Mouse (Mus musculus): ENCODE measurements around the gene Dusp6.
"Not testable (repeated sequence)": the region's sequence is repeated elsewhere in the genome, so short reads cannot be mapped to it uniquely, and the experiment has no call there.

Dusp6 gene

DNA sequence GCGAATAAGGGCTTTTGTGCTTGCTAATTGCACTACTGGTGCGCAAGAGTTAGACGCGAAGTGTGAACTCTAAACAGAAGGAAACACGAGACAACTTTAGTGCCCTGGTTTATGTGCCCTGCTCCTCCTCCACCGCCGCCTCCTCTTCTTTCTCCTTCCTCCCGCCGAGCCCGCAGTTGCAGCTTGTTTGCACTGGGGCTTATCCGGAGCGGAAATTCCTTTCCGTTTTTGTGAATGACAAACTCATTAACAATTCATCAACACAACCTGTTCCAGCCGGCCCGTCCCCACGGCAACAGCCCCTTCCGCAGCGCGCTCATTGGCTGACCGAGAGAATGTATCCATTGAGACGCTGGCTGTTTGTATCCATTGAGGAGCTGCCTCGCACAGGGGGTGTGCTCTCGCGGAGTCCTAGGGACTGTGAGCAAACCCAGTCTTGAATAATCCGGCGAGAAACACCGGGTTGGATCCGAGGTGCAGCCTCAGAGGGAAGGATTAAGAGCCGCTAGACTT, at the start of gene Dusp6:
Gene Dusp6, plus strand, starts transcription at position 365 of the 513 bp plus-strand sequence.
- peak; percentile 97 to 99 for DNase-seq

DNA sequence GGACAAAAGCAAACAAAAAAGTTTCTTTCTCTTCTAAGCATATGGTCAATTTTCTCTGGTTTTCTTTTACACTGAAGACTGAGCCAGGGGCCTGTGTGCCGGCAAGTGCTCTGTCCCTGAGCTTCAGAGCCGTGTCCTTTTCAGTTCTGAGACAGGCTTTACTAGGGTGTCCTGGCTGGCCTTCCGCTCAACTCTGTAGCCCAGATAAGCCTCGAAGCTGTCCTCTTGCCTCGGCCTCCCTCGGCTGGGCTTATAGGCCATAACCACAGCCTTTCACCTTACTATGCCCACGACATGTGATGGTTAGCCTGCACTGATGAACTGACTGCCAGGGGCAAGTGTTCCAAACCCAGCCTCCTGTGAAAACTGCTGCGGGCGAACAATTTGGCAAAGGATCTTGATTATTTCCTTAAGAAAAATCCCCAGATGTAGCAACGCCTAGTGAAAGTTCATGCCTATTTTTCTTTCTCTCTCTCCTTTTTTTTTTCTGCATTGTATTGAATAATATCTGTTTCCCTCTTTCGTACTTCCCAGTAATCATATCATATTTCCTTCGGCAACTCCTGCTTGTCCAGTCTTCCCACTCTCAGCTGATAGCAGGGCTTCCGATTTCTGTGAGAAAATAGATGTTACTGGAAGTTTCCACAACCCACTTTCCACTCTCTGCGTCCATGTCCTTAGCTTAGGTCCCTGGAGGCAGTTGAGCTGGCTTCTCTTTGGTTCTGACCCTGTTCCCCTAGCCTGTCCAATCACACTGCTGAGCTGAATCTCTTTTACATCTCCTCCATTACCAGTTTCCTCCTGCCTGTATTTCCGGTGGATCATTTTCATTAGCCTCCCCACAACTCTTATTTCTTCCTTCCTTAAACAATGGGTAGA, 48.4 kb upstream of the Dusp6 start:
- DNase-seq: no peak

DNA sequence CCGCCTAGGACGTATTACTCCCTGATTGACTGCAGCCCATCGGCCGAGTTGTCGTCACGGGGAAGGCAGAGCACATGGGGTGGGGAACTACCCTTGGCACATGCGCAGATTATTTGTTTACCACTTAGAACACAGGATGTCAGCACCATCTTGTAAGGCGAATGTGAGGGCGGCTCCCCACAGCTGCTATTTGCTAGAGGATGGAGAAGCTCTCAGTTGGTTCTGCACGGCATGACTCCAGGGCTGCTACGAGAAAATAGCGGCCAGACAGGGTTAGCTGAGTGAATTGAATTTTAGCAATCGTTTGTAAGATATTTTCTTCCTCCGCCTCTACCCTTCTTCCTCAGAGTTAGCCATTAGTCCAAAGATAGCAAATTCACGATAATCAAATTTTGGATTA, 46.5 kb upstream of the Dusp6 start:
- not testable (repeated sequence) for DNase-seq

DNA sequence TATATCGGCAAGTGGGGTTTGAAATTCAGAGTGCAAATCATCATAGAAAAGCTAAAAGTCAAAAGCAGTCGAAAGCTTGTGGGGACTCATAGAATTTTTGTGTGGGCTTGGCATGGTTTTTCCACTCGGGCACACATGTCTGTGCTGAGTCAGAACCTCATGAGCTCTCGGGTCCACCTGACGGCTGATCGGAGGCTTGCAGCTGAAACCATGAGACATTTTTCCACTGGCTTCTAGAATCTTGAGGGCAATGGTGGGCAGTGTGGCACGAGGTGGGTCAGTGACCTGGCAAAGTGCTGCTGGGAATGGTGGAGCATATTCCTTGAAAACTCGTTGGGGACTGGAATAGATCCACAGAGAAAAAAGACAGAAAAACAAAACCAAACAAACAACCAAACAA, 41.5 kb upstream of the Dusp6 start:
- DNase-seq: no peak

DNA sequence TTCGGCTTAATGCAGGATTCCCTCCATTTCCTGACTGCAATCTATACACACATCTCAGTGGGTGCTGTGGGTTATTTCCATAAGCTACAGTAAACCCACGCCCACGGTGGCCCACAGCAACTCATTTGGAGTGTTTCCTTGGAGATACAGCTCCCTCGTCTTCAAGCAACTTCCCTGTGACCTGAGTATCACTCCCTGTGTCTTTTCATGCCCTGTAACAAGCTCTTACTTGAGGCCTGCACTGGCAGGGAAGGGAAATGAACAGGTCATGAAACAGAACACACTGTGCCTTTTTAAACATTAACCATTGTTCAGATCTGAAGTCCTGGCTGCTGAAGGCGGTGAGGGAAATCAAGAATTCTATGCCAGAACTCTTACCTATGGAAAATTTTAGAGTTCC, 40.3 kb upstream of the Dusp6 start:
- DNase-seq: peak; percentile 31 to 78

DNA sequence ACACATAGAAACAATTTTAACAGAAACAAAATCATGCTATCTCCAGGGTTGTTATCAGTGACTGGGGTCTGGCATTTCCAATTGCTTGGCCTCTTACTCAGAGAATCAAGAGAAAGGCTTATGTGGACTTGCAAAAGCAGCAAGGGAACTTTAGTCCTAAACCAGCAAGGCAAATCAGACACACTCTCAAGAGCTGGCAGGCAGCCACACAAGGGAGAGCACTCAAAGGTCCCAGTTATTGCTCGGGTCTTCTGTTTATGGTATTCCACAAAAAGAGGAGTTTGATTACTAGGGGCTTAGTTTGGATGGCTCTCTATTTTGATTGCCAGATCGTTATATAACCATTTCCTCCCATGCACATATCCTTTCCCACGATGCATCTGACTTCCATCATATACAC, 38.8 kb upstream of the Dusp6 start:
- DNase-seq: peak; percentile 81 to 85

DNA sequence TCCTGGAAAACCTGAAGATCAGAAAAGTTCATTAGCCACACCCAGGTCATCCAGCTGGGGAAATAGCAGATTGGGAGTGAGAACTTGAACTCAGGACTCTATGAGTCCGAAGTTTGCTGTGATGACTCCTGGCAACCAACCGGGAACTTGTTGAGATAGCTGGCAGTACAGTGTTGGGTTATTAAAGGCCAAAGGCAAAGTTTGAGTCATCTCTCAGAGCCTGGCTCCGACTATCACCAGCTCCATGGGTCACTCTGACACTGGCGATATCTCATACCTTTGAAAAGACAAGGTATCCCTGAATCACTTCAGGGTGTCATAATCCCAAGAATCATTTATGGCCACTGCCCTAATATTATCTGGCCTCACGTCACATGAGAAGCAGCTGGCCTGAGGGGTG, 36.2 kb upstream of the Dusp6 start:
- no peak for DNase-seq

DNA sequence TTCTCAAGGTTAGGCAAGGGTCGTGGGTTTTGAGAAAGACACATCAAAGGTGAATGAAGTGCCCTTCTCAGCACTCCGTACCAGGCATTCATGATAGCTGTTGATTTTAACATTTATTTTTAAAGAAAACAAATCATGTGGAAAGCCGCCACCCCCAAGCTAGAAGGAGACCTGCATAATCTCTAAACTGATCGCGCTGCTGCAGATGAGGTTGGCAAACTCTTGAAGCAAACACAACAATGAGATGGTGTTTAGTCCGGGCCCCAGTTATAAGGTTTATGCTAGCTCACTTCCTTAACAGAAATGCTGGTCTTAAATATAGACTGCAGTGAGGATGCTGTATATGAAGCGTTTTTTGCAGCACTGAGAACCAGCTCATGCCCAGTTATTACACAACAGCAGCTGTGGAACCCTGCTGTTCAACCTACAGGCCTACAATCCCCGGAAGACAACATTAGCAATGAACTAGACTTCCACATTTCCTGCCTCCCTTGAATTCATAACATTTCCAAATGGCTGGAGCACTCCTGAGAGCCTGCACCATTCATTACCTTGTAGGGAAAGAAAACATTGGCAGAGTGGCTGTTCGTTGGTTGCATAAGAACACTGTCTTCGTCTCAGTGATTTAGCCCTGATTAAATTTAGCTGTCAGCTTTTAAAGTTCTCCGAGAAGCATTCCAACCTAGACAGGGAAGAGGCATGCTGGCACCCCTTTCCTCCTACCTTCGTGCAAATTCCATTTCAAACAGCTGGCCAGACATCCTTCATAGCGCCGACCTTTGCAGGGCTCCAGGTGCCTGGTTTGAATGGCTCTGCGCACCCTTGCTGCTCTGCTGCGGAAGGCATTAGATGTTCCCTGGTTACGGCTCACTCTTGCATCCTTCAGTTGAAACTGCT, 34.8 kb upstream of the Dusp6 start:
- peak; percentile 43 to 70 for DNase-seq

DNA sequence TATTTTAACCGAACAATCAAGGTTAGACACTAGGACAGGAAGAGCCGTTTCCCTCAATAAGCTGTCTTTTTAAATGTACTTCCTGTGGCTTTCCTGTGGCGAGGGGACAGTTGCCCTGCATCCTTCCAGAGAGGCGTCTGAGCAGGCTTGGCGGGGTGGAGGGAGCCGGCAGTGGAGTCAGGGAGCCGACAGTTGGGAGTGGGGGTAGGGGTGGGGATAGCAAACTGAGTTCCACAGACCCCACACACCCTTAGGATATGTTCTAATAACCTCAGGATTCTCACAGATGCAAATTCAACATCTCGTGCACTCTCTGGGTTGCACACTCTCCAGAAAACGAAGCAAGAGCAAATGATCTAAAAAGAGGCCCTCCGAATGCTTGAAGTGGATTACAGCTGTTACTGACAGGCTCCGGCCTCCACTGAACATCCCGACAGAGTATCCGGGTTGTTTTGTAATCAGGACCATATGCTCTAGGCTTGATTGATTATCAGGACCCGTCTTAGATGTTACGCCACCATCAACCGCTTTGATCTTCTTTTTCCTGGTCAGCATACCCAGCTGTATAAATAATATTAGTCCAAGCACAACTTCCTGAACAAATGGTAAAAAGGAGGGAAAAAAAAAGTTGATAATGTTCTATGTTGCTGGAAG, 33.9 kb upstream of the Dusp6 start:
- DNase-seq: peak; percentile 51 to 71

DNA sequence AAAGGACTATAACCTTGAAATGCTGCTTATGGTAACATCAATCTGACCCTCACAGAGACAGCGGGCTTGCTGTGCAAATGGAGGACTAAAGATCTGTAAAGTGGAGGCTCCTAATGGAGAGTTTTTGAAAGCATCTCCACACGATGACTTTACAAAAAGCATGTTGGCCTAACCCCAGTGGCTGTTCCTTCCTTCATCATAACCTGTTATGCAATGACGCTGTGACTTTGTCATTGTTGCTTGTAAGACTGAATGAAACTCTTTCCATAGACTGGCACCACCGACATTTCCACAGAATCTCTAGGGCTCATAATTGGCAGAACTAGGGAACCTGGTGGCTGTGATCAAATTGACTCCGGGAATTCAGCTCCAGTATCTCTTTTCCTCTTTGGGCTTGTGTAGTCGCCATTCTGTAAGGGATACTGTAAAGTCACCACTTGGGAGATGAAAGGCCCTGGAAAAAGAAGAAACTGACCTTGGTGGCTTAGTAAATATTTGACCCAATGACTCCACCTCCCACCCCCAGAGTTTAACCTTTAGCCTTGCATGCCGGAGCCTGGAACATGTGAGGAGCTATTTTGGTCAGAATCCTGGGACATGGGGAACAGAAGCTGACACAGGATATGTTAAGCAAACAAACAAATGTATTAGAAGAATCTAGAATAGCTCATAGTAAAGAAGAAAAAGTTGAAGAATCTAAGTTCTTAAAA, 30.4 kb upstream of the Dusp6 start:
- DNase-seq: peak; percentile 79 to 89

DNA sequence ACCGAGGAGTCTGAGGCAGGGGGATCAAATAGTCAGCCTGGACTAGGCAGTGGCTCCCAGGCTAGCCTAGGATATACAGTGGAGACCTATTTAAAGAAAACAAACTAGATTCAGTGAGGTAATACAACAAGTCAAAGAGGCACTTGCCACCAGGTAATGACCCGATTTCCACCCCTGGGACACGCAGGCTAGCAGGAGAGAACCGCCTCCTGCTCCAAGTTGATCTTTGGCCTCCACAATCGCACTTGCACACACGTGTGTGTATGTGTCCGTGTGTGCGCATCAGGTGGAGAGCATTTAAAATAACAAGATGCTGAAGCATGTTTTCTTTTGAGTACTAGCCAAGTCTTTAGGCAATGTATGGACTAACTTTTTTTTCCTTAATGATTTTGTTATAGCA, 28.7 kb upstream of the Dusp6 start:
- peak in 1 of 2 experiments; percentile 74 for DNase-seq

DNA sequence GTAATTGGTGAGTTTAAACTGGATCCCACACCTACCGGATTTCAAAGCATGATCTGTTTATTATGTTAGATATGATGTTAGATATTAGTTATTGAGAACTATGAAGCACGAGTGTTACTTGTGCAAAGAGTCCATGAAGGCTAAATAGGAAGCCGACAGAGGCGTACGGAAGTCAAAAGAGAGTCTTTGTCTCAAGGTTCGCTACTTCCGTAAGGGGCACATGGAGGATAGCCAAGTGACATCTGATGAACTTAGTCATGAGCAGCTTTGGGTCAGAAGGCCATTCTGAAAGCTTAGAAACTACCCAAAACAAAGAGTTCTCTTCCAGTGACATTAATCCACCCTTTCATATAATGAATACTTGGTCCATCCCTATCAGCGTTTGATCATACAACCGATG, 27.9 kb upstream of the Dusp6 start:
- DNase-seq: peak; percentile 28 to 53

DNA sequence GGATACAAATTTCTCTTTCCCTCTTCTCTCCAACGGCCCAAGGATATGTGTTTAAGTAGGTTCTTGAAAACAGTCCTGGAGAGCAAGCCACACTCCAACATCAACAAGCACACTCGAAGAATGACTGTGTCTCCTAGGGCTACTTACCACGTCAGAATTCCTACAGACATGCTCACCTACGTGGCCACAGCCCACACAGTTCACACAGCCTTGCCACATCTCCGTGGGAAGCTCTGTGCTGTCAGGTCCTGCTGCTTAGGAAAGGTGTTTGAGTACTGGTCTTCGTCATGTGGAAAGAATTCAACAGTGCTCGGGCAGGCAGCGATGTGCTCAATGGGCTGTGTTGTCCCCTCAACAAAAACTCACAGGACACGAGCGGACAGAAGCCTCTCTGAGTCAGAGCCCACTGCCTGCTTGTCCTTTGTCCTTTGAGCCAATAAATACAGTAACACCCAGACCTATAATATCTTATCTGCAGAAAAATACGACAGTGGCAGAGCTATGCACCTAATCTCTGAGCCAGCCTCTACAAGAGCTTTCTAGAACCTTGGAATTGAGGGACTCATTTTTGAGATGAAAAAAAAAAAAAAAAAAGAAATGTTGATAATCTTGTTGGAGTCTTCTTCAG, 25.7 kb upstream of the Dusp6 start:
- DNase-seq: no peak

DNA sequence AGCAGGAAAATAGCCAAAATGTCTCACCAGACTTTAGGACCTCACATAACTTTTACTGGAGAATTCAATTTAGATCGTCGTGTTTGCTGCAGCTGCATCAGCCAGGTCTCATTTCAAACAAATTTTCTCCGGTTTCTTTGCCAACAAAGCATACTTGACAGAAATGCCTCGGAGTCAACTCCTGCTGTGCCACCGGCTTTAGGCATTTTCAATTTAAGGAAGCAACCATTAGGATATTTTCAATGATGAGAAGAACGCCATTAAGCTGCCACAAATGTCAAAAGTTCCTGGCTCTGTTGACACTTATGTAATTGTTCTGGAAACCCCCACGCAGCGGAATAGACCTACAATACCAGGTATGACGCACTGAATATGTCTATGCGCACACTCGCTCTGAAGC, 24.5 kb upstream of the Dusp6 start:
- no peak for DNase-seq

DNA sequence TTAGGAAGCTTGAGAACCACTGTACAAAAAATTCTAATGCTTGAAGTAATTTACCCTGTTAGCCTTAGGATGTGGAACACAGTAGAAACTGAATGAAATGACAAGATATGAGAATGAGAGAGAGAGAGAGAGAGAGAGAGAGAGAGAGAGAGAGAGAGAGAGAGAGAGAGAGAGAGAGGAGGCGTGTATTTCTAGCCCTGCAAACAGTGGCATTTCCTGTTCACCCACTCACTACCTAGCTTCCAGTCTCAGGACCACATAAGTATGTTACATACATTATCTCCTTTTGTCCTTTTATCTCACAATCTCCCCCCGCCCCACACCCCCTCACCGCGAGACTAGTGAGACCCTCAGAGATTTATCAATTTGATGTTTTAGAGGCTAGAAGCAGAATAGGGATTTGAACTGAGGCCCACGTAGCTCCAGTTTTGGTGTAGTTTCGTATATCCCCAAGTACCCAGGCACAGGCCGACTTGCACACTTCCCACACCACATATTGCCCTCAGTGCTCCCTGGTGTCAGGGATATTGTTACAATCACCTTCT, 21.7 kb upstream of the Dusp6 start:
- no peak for DNase-seq

DNA sequence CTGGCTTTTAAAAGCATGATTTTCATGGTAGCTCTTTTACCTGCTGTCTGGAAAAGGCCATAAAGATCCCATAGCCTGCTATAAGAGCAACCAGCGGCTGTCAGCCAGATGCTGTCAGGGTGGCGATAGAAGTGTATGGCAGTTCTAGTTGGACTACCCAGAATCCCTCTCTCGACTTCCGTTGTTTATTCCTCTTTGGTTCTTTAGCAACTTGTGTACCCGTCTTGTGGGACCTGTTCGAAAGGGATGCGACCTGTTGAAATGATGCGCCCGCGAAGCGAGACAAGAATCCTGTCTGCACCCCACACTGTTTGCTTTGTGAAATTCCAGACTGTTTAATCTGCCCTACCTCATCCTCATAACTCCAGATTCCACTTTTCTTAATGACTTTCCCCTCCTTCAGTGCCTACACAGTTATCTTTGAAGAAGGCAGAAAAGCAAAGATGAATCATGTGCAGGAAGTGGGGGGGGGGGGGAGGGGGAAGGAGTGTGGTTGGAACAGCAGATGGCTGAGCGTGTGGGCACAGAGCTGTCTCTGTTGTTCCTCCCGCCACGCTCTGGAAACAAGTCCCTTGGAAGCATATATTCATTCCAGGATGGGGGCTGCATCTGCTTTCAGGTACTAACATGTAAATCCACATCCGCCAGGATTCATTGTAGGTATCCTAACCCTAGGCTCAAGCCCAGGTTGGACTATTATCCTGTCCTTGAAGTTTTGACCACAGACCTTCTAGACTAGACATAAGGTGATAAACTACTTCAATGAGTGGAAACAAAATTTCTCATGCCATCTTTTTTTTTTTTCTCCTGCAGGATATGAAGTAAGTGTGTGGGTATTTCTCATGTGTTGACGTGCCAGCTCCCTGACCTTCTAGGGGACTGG, 21.0 kb upstream of the Dusp6 start:
- no peak for DNase-seq

DNA sequence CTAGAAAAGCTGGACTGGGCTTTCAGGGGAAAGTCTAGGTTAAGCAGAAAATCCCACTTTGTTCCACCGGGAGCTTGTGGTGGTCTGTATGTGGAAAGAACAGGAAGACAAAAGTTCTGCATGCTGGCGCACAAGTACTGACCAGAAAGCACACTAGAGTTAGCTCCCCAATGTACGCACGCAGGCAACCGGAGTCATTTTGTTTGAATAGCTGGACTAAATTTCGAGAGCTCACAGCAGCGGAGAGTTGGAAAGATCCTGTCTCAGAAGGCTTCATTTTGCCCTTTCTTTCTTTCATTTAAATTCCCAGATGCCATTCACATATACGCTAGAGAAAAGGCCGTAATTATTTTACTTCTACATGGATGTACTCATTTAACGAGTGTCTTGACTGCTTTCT, 20.3 kb upstream of the Dusp6 start:
- DNase-seq: no peak

DNA sequence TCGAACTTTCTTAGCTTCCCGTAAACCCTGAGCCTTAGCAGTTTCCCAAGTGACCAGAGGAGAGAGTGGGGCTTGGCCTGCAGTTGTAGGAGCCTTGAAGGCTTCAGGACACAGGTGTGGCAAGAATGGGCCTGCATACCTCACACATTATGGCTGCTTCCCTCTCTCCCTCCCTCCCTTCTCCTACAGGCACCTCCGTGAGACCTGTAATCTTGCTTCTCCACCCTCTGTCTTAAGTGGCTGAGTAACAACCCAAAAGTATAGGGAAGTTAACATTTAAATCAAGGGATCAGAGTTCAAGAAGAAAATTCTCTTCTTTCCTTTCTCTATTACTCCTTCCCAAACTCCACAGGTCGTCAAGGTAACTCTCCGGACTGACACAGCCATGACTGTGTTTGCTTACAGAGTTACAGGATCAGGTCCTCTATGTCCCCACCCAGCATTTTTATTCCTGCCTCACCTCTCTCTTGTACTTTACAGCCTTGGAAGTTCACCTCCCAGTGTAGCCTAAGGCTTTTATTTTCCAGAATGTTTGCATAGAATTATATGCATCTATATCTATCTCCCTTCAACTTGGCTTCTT, 19.0 kb upstream of the Dusp6 start:
- DNase-seq: no peak

DNA sequence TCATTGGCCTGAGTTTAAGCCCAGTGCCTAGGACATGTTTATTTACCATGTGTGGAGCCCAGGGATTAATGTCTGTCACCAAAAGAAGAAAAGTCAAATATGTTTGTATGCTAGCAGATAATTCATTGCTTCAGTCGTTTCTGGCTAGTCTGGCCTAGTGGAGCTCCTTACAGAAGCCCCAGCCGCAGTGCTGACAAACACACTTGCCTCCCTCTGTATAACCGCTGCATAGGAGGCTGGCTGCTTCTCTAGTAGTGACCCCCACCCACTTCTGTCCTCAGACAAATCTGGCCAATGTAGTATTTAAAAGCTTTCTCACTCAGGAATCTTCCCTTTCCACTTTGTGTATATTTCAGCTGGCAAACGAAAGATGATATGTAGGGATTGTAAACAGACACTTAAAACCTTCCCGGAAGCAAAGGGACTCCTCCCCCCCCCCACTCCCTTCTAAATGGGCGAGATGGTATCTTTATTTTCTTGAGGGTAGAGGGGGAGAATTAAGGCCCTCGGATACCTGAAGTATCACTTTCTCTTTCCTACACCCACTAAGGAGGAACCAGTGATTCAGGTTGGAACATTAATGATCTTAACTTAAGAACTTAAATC, 18.3 kb upstream of the Dusp6 start:
- DNase-seq: no peak

All from kidney, postnatal 25 days (tissue).